Mouse (Mus musculus): ENCODE data around the gene Adra1b.

GRCm38 (mm10) chr11:43919492-43920055 is 18.6 kb upstream of the Adra1b start:
- TF ChIP-seq POLR2A (IDR thresholded peaks at IDR 0.05; ENCODE audit: extremely low read depth, insufficient read depth, low read length), result no peak
- no peak for TF ChIP-seq CTCF (IDR thresholded peaks at IDR 0.05; ENCODE audit: low read depth, low read length)

Measured in liver, adult 2 months (tissue).